Mouse (Mus musculus) midbrain, embryonic 11.5 days (tissue): ENCODE data around the gene M1ap. TPM values are rescaled to one million over a fixed set of nuclear protein-coding genes. Genes with fewer than 3 reads are reported as not detected.

Source experiments
- ATAC-seq: fragments of 200-750 bp; cut with Nextera tagmentation; 2 replicates; pipeline ENCODE4 v1.8.0; 2017; ENCODE audit warnings: moderate TSS enrichment, moderate library complexity; ENCODE audit not compliant: low FRiP score
- DNase-seq: peaks from one replicate; pipeline ENCODE4 v3.0.0; 2015; ENCODE audit warnings: low spot score; ENCODE audit errors: missing footprints
- H3K27ac ChIP-seq: fragments of 300-500 bp; sonication (generic); 2 replicates; pipeline ENCODE4 v1.5.1; 2014; ENCODE audit warnings: low read depth, low read length
- H3K27me3 ChIP-seq: fragments of 300-500 bp; sonication (generic); 2 replicates; pipeline ENCODE4 v1.6.1; 2014; ENCODE audit warnings: mild to moderate bottlenecking, low read length, moderate library complexity, mixed read lengths; ENCODE audit not compliant: control insufficient read depth, insufficient read depth
- H3K36me3 ChIP-seq: fragments of 300-500 bp; sonication (generic); 2 replicates; pipeline ENCODE4 v1.6.1; 2014; ENCODE audit warnings: mild to moderate bottlenecking, low read length, moderate library complexity, mixed read lengths; ENCODE audit not compliant: control insufficient read depth, insufficient read depth
- H3K4me1 ChIP-seq: fragments of 300-500 bp; sonication (generic); 2 replicates; pipeline ENCODE4 v1.6.1; 2014; ENCODE audit warnings: low read length; ENCODE audit not compliant: control insufficient read depth, insufficient read depth
- H3K4me2 ChIP-seq: fragments of 300-500 bp; sonication (generic); 2 replicates; pipeline ENCODE4 v1.6.1; 2014; ENCODE audit warnings: mild to moderate bottlenecking, moderate library complexity
- H3K4me3 ChIP-seq: fragments of 300-500 bp; sonication (generic); 2 replicates; pipeline ENCODE4 v1.5.1; 2014; ENCODE audit warnings: low read depth, low read length
- H3K9ac ChIP-seq: fragments of 300-500 bp; sonication (generic); 2 replicates; pipeline ENCODE4 v1.6.1; 2014; ENCODE audit warnings: low read length
- H3K9me3 ChIP-seq: fragments of 300-500 bp; sonication (generic); 2 replicates; pipeline ENCODE4 v1.6.1; 2016; ENCODE audit warnings: low read length; ENCODE audit not compliant: control insufficient read depth
- WGBS: fragments of 180-500 bp; shearing (Covaris S2); extraction: QIAGEN DNeasy Blood & Tissue Kit; methylation state at CpG from one replicate; pipeline ENCODE4 v1.1.7; 2014; 5-methylcytosine and 5-hydroxymethylcytosine counted together
- polyA plus RNA-seq: library from polyadenylated mRNA; unstranded; fragments of >200 nt; fragmentation: Nextera tagmentation; extraction: Ambion mirVana; gene quantifications from 2 replicates; pipeline ENCODE4 v1.2.1, GENCODE M21; 2014

Gene M1ap
- polyA plus RNA-seq: 0.18 TPM in 1 of 2 replicates, not detected in the other

- Histone ChIP-seq H3K4me3 (no peak within 1 kb of the TSS), H3K4me1 (no peaks in the 10 kb centered on the region), H3K36me3 (no peaks in the 10 kb centered on the region), H3K9me3 (no peaks in the 10 kb centered on the region), H3K9ac (no peak within 1 kb of the TSS), H3K4me2 (no peak within 1 kb of the TSS), H3K27ac (no peak within 1 kb of the TSS), H3K27me3 (no peaks in the 10 kb centered on the region)
- no peak for ATAC-seq
- no peak for DNase-seq
- 62% methylated on average over 14 of the region's 14 CpGs for WGBS
Observed at GRCm38 (mm10) chr6:82946651-82947050, at the start of gene M1ap. Gene M1ap, plus strand, starts transcription at chr6:82946902.

GRCm38 (mm10) chr6:82897311-82897710 lies 49.4 kb upstream of the M1ap start:
- H3K4me3 ChIP-seq: no peak overlapping the region
- no peak for ATAC-seq
- H3K36me3 ChIP-seq: no peaks in the 10 kb centered on the region
- no peak overlapping the region for H3K4me2 ChIP-seq
- H3K27ac ChIP-seq: no peak overlapping the region
- no peak overlapping the region for H3K9ac ChIP-seq
- DNase-seq: no peak
- no peaks in the 10 kb centered on the region for H3K4me1 ChIP-seq
- 38% methylated on average over 3 of the region's 3 CpGs for WGBS
- H3K9me3 ChIP-seq: no peaks in the 10 kb centered on the region
- H3K27me3 ChIP-seq: no peaks in the 10 kb centered on the region

- Histone ChIP-seq H3K4me1 (no peaks in the 10 kb centered on the region), H3K9ac (no peak overlapping the region), H3K27ac (no peak overlapping the region), H3K4me3 (no peak overlapping the region), H3K4me2 (no peak overlapping the region), H3K9me3 (no peaks in the 10 kb centered on the region), H3K27me3 (no peaks in the 10 kb centered on the region), H3K36me3 (no peaks in the 10 kb centered on the region)
- DNase-seq (no peak), ATAC-seq (no peak)
- WGBS: 90% methylated on average over 4 of the region's 4 CpGs
Observed at GRCm38 (mm10) chr6:82898227-82898626, 48.5 kb upstream of the M1ap start.

- no peak for ATAC-seq
- DNase-seq: no peak
- H3K27ac ChIP-seq: no peak overlapping the region
- no peak overlapping the region for H3K4me2 ChIP-seq
- H3K9ac ChIP-seq: no peak overlapping the region
- whole genome bisulfite sequencing: 68% methylated on average over 4 of the region's 4 CpGs
- no peaks in the 10 kb centered on the region for H3K4me1 ChIP-seq
- H3K4me3 ChIP-seq: no peak overlapping the region
- no peaks in the 10 kb centered on the region for H3K36me3 ChIP-seq
- no peaks in the 10 kb centered on the region for H3K27me3 ChIP-seq
- H3K9me3 ChIP-seq: no peaks in the 10 kb centered on the region
Observed at GRCm38 (mm10) chr6:82898745-82899144, 48.0 kb upstream of the M1ap start.

GRCm38 (mm10) chr6:82902559-82902958 lies 44.1 kb upstream of the M1ap start:
- ATAC-seq (no peak), DNase-seq (no peak)
- H3K9ac ChIP-seq: no peak overlapping the region
- no peak overlapping the region for H3K4me2 ChIP-seq
- H3K9me3 ChIP-seq: no peaks in the 10 kb centered on the region
- no peak overlapping the region for H3K27ac ChIP-seq
- no peaks in the 10 kb centered on the region for H3K27me3 ChIP-seq
- H3K4me3 ChIP-seq: no peak overlapping the region
- no peaks in the 10 kb centered on the region for H3K4me1 ChIP-seq
- WGBS: 87% methylated on average over 8 of the region's 8 CpGs
- no peaks in the 10 kb centered on the region for H3K36me3 ChIP-seq

GRCm38 (mm10) chr6:82906985-82907384 lies 39.7 kb upstream of the M1ap start:
- H3K36me3 ChIP-seq: no peaks in the 10 kb centered on the region
- H3K27me3 ChIP-seq: no peaks in the 10 kb centered on the region
- 87% methylated on average over 3 of the region's 3 CpGs for WGBS
- H3K4me3 ChIP-seq: no peak overlapping the region
- no peak for DNase-seq
- no peak for ATAC-seq
- no peak overlapping the region for H3K4me2 ChIP-seq
- H3K9ac ChIP-seq: no peak overlapping the region
- no peaks in the 10 kb centered on the region for H3K4me1 ChIP-seq
- no peaks in the 10 kb centered on the region for H3K9me3 ChIP-seq
- no peak overlapping the region for H3K27ac ChIP-seq

GRCm38 (mm10) chr6:82908034-82908433 lies 38.7 kb upstream of the M1ap start:
- no peak overlapping the region for H3K4me2 ChIP-seq
- WGBS: 88% methylated on average over 8 of the region's 8 CpGs
- no peak overlapping the region for H3K27ac ChIP-seq
- H3K36me3 ChIP-seq: no peaks in the 10 kb centered on the region
- no peaks in the 10 kb centered on the region for H3K27me3 ChIP-seq
- no peaks in the 10 kb centered on the region for H3K4me1 ChIP-seq
- H3K9me3 ChIP-seq: no peaks in the 10 kb centered on the region
- ATAC-seq: no peak
- no peak overlapping the region for H3K9ac ChIP-seq
- no peak for DNase-seq
- no peak overlapping the region for H3K4me3 ChIP-seq

- DNase-seq (no peak), ATAC-seq (no peak)
- H3K27me3 ChIP-seq: no peaks in the 10 kb centered on the region
- 67% methylated on average over 14 of the region's 14 CpGs for WGBS
- no peak overlapping the region for H3K4me2 ChIP-seq
- no peak overlapping the region for H3K9ac ChIP-seq
- H3K36me3 ChIP-seq: no peaks in the 10 kb centered on the region
- H3K9me3 ChIP-seq: no peaks in the 10 kb centered on the region
- no peak overlapping the region for H3K4me3 ChIP-seq
- no peaks in the 10 kb centered on the region for H3K4me1 ChIP-seq
- H3K27ac ChIP-seq: no peak overlapping the region
Observed at GRCm38 (mm10) chr6:82909136-82909855, 37.4 kb upstream of the M1ap start.

- no peak for ATAC-seq
- no peak for DNase-seq
- Histone ChIP-seq H3K4me1 (no peaks in the 10 kb centered on the region), H3K9me3 (no peaks in the 10 kb centered on the region), H3K4me3 (no peak overlapping the region), H3K4me2 (no peak overlapping the region), H3K27ac (no peak overlapping the region), H3K36me3 (no peaks in the 10 kb centered on the region), H3K9ac (no peak overlapping the region), H3K27me3 (no peaks in the 10 kb centered on the region)
- 88% methylated on average over 5 of the region's 5 CpGs for WGBS
Observed at GRCm38 (mm10) chr6:82911303-82911702, 35.4 kb upstream of the M1ap start.
